Mouse (Mus musculus) spleen, postnatal 10 days (tissue): ENCODE measurements around the gene Creb3l1.

ENCODE experiments used
- DNase-seq, 2 experiments: peaks; one replicate each; pipeline ENCODE4 v3.0.0; 2021 to 2022; ENCODE audit warnings: low spot score in 2 of 2

Gene Creb3l1

GRCm38 (mm10) chr2:92024274-92024672 is at the start of gene Creb3l1:
Gene Creb3l1, minus strand, starts transcription at chr2:92024502.
- DNase-seq = peak in 1 of 2 experiments; percentile 45

GRCm38 (mm10) chr2:92071143-92071542 is 46.8 kb upstream of the Creb3l1 start:
- no peak for DNase-seq

- DNase-seq = no peak
Measured at GRCm38 (mm10) chr2:92069630-92070029, 45.3 kb upstream of the Creb3l1 start.

GRCm38 (mm10) chr2:92067600-92067999 is 43.3 kb upstream of the Creb3l1 start:
- no peak for DNase-seq

- no peak for DNase-seq
Measured at GRCm38 (mm10) chr2:92066899-92067298, 42.6 kb upstream of the Creb3l1 start.

GRCm38 (mm10) chr2:92065938-92066337 is 41.6 kb upstream of the Creb3l1 start:
- DNase-seq = no peak

GRCm38 (mm10) chr2:92065269-92065888 is 41.1 kb upstream of the Creb3l1 start:
- no peak for DNase-seq

- DNase-seq = no peak
Measured at GRCm38 (mm10) chr2:92063106-92063505, 38.8 kb upstream of the Creb3l1 start.

GRCm38 (mm10) chr2:92061337-92061736 is 37.0 kb upstream of the Creb3l1 start:
- DNase-seq = no peak

- DNase-seq = no peak
Measured at GRCm38 (mm10) chr2:92060291-92060690, 36.0 kb upstream of the Creb3l1 start.

- DNase-seq = peak; percentile 11 to 31
Measured at GRCm38 (mm10) chr2:92059481-92060220, 35.3 kb upstream of the Creb3l1 start.

- DNase-seq = no peak
Measured at GRCm38 (mm10) chr2:92058936-92059335, 34.6 kb upstream of the Creb3l1 start.

- DNase-seq = peak; percentile 55 to 84
Measured at GRCm38 (mm10) chr2:92058469-92058868, 34.2 kb upstream of the Creb3l1 start.

- no peak for DNase-seq
Measured at GRCm38 (mm10) chr2:92056760-92057159, 32.5 kb upstream of the Creb3l1 start.

- DNase-seq = peak; percentile 12 to 59
Measured at GRCm38 (mm10) chr2:92055831-92056236, 31.5 kb upstream of the Creb3l1 start.

- peak; percentile 28 to 79 for DNase-seq
Measured at GRCm38 (mm10) chr2:92055101-92055813, 31.0 kb upstream of the Creb3l1 start.

GRCm38 (mm10) chr2:92052754-92053153 is 28.5 kb upstream of the Creb3l1 start:
- no peak for DNase-seq

- DNase-seq = no peak
Measured at GRCm38 (mm10) chr2:92052188-92052587, 27.9 kb upstream of the Creb3l1 start.

GRCm38 (mm10) chr2:92048034-92048690 is 23.9 kb upstream of the Creb3l1 start:
- DNase-seq = no peak

- DNase-seq = no peak
Measured at GRCm38 (mm10) chr2:92047601-92048000, 23.3 kb upstream of the Creb3l1 start.

GRCm38 (mm10) chr2:92043285-92043684 is 19.0 kb upstream of the Creb3l1 start:
- no peak for DNase-seq

- DNase-seq = no peak
Measured at GRCm38 (mm10) chr2:92041538-92041937, 17.2 kb upstream of the Creb3l1 start.
